In genomic region chr6:35334278-35334677, GRCm38 (mm10) we compare ENCODE assay signal across 17 mouse cellular contexts. TPM values are rescaled to one million over a fixed set of nuclear protein-coding genes. Genes with fewer than 3 reads are reported as not detected.
DNase-seq lines count a peak whose midpoint lies in the region; ATAC-seq and TF ChIP-seq lines count a peak whose summit lies in the region.
"Had no signal": no experiment of that assay in that cellular context is flagged by ENCODE, and none has a peak within 500 bp of the region (broad histone marks: within the 10 kb centered on the region; RNA-seq: fewer than 3 reads in every experiment).

No protein-coding gene starts in this region.

- no peaks in the 10 kb centered on the region for H3K27me3 ChIP-seq in kidney, adult 2 months (replicated peaks; ENCODE audit: control insufficient read depth, insufficient read depth, low read length)
- H3K27me3 ChIP-seq in midbrain, postnatal 0 days (ENCODE audit: insufficient read depth, low read length), result no peaks in the 10 kb centered on the region
- H3K27me3 ChIP-seq in midbrain, embryonic 13.5 days, result no peaks in the 10 kb centered on the region
- H3K27me3 ChIP-seq: hindbrain, embryonic 12.5 days had no signal

- no peak for TF ChIP-seq POLR2A in kidney, adult 2 months (IDR thresholded peaks at IDR 0.05; ENCODE audit: low read depth, low read length)
- no peak for TF ChIP-seq POLR2A in bone marrow, adult 2 months (IDR thresholded peaks at IDR 0.05; ENCODE audit: borderline replicate concordance, control insufficient read depth, low read depth, low read length)

- 82% methylated on average over 4 of the region's 4 CpGs for WGBS in kidney, adult 2 months
- 80% methylated on average over 4 of the region's 4 CpGs for WGBS in midbrain, postnatal 0 days
- 72% methylated on average over 4 of the region's 4 CpGs for WGBS in midbrain, embryonic 13.5 days
- WGBS in bone marrow, adult 2 months, result 74% methylated on average over 4 of the region's 4 CpGs

- no peaks in the 10 kb centered on the region for H3K9me3 ChIP-seq in midbrain, postnatal 0 days (ENCODE audit: low read length)
- no peaks in the 10 kb centered on the region for H3K9me3 ChIP-seq in midbrain, embryonic 13.5 days
- H3K9me3 ChIP-seq: hindbrain, embryonic 12.5 days had no signal

- TF ChIP-seq CTCF in kidney, adult 2 months (conservative IDR thresholded peaks at IDR 0.05; ENCODE audit: insufficient read depth, insufficient read length, low read depth, low read length), result peak; percentile 28; the same call in 1 of the 2 replicates
- 0 out of 2 replicates have a peak, but pooled peaks have one; percentile 23 for TF ChIP-seq CTCF in midbrain, postnatal 0 days (IDR thresholded peaks at IDR 0.05)
- peak; percentile 39; the same call in 1 of the 2 replicates for TF ChIP-seq CTCF in bone marrow, adult 2 months (IDR thresholded peaks at IDR 0.05; ENCODE audit: control insufficient read depth, insufficient read depth, low read length)

- no peak overlapping the region for H3K27ac ChIP-seq in kidney, adult 2 months (ENCODE audit: insufficient read depth, low read depth, low read length)
- no peak overlapping the region for H3K27ac ChIP-seq in midbrain, postnatal 0 days (ENCODE audit: low read depth, low read length)
- no peak overlapping the region for H3K27ac ChIP-seq in midbrain, embryonic 13.5 days
- H3K27ac ChIP-seq in bone marrow, adult 2 months (ENCODE audit: control insufficient read depth, insufficient read depth, low read depth, low read length, poor library complexity), result no peak overlapping the region
- H3K27ac ChIP-seq: hindbrain, embryonic 12.5 days; macrophage had no signal

- no peak overlapping the region for H3K4me2 ChIP-seq in midbrain, postnatal 0 days (ENCODE audit: low read depth, low read length, poor library complexity, severe bottlenecking)
- no peak overlapping the region for H3K4me2 ChIP-seq in midbrain, embryonic 13.5 days (replicated peaks)
- H3K4me2 ChIP-seq: hindbrain, embryonic 12.5 days had no signal

- no peaks in the 10 kb centered on the region for H3K36me3 ChIP-seq in kidney, adult 2 months (ENCODE audit: control insufficient read depth, insufficient read depth, low read length)
- no peaks in the 10 kb centered on the region for H3K36me3 ChIP-seq in midbrain, postnatal 0 days (ENCODE audit: insufficient read depth, low read length)
- no peaks in the 10 kb centered on the region for H3K36me3 ChIP-seq in midbrain, embryonic 13.5 days
- H3K36me3 ChIP-seq: hindbrain, embryonic 12.5 days had no signal

- no peak for DNase-seq in kidney, adult 2 months
- no peak for DNase-seq in kidney, postnatal 36 days
- DNase-seq in midbrain, postnatal 0 days (ENCODE audit: low spot score), result no peak
- DNase-seq in yolk sac, embryonic 10.5 days (ENCODE audit: low spot score), result peak; percentile 35
- DNase-seq in spleen, postnatal 36 days (ENCODE audit: low spot score in 2 of 2), result no peak
- DNase-seq: cerebellum, adult 2 months; gastrocnemius, postnatal 25 days; kidney, adult 8-10 months; right cerebral cortex, adult 18-20 months had no signal

- no peak for ATAC-seq in midbrain, postnatal 0 days (ENCODE audit: low FRiP score)
- no peak for ATAC-seq in midbrain, embryonic 13.5 days
- no peak for ATAC-seq in activated CD4-positive, CD25-positive, alpha-beta regulatory T cell, adult 4 months
- ATAC-seq: forebrain, embryonic 16.5 days had no signal

- no peak overlapping the region for H3K9ac ChIP-seq in midbrain, postnatal 0 days (replicated peaks; ENCODE audit: low read length, poor library complexity, severe bottlenecking)
- H3K9ac ChIP-seq in midbrain, embryonic 13.5 days (replicated peaks), result no peak overlapping the region
- H3K9ac ChIP-seq: hindbrain, embryonic 12.5 days had no signal

- no peak overlapping the region for H3K4me3 ChIP-seq in kidney, adult 2 months (ENCODE audit: insufficient read depth, low read depth, low read length)
- H3K4me3 ChIP-seq in midbrain, postnatal 0 days (ENCODE audit: low read depth, low read length), result no peak overlapping the region
- no peak overlapping the region for H3K4me3 ChIP-seq in midbrain, embryonic 13.5 days (replicated peaks)
- no peak overlapping the region for H3K4me3 ChIP-seq in bone marrow, adult 2 months (replicated peaks; ENCODE audit: control insufficient read depth, low read depth, low read length)
- H3K4me3 ChIP-seq: hindbrain, embryonic 12.5 days had no signal

- H3K4me1 ChIP-seq in kidney, adult 2 months (ENCODE audit: control insufficient read depth, insufficient read depth, low read length), result no peaks in the 10 kb centered on the region
- no peaks in the 10 kb centered on the region for H3K4me1 ChIP-seq in midbrain, postnatal 0 days (ENCODE audit: insufficient read depth, low read length)
- peaks cover 8% of the 10 kb centered on the region for H3K4me1 ChIP-seq in midbrain, embryonic 13.5 days (replicated peaks)
- H3K4me1 ChIP-seq in bone marrow, adult 2 months (ENCODE audit: control insufficient read depth, insufficient read depth, low read length), result no peaks in the 10 kb centered on the region

RNA-seq across cellular contexts. Expression of gene Fam180a, which starts 8.3 kb away (rescaled TPM):
- 0.39 and 0.49 TPM in 2 replicates for polyA plus RNA-seq in kidney, adult 2 months (2012; rRNA removed)
- 4.2 and 7.3 TPM in 2 replicates for total RNA-seq in midbrain, postnatal 0 days (2014; rRNA removed)
- polyA plus RNA-seq in midbrain, postnatal 0 days (2015; fragmentation: Nextera tagmentation; extraction: Ambion mirVana), result 4.6 and 5.6 TPM in 2 replicates
- 0.42 and 0.49 TPM in 2 replicates for polyA plus RNA-seq in midbrain, embryonic 13.5 days (2015; fragmentation: Nextera tagmentation; extraction: Ambion mirVana)
- polyA plus RNA-seq in bone marrow, adult 2 months (2011; ENCODE audit: insufficient read depth, insufficient read length, low replicate concordance, missing spikeins), result 0.95 TPM in 1 of 2 replicates, not detected in the other
- not detected for polyA plus RNA-seq in activated CD4-positive, CD25-positive, alpha-beta regulatory T cell, adult 4 months (2017; shearing (Covaris generic))
- total RNA-seq: monocyte, adult 5-6 weeks had no signal
- polyA plus RNA-seq: macrophage; neural tube, embryonic 14.5 days had no signal

RNA-seq across cellular contexts. Expression of gene Slc13a4, which starts 26.3 kb away (rescaled TPM):
- polyA plus RNA-seq in kidney, adult 2 months (2012; rRNA removed), result 5.2 and 5.6 TPM in 2 replicates
- total RNA-seq in midbrain, postnatal 0 days (2014; rRNA removed), result 17.2 and 19.6 TPM in 2 replicates
- 13.6 and 14.3 TPM in 2 replicates for polyA plus RNA-seq in midbrain, postnatal 0 days (2015; fragmentation: Nextera tagmentation; extraction: Ambion mirVana)
- 1.8 and 2.5 TPM in 2 replicates for polyA plus RNA-seq in midbrain, embryonic 13.5 days (2015; fragmentation: Nextera tagmentation; extraction: Ambion mirVana)
- polyA plus RNA-seq in bone marrow, adult 2 months (2011; ENCODE audit: insufficient read depth, insufficient read length, low replicate concordance, missing spikeins), result not detected in 2 replicates
- under 1 TPM in 1 of 2 experiments, not detected in 1; 0.25 TPM for polyA plus RNA-seq in activated CD4-positive, CD25-positive, alpha-beta regulatory T cell, adult 4 months (2017; shearing (Covaris generic))
- total RNA-seq: monocyte, adult 5-6 weeks had no signal
- polyA plus RNA-seq: macrophage had no signal
